Mouse (Mus musculus) embryonic facial prominence, embryonic 13.5 days (tissue): ENCODE measurements around the gene Gm7534. TPM values are rescaled to one million over a fixed set of nuclear protein-coding genes. Genes with fewer than 3 reads are reported as not detected.
"Not testable (repeated sequence)": the region's sequence is repeated elsewhere in the genome, so short reads cannot be mapped to it uniquely, and the experiment has no call there.

Experiments used
- ATAC-seq: fragments of 200-750 bp; cut with Nextera tagmentation; 2 replicates; pipeline ENCODE4 v1.8.0; 2017; ENCODE audit warnings: low read depth; ENCODE audit not compliant: insufficient number of reproducible peaks, insufficient read depth, low FRiP score, low TSS enrichment
- H3K27ac ChIP-seq: fragments of 300-500 bp; sonication (generic); 2 replicates; pipeline ENCODE4 v1.5.1; 2015; ENCODE audit warnings: moderate library complexity, mild to moderate bottlenecking, inconsistent platforms
- H3K27me3 ChIP-seq: fragments of 300-500 bp; sonication (generic); 2 replicates; pipeline ENCODE4 v1.6.1; 2015; ENCODE audit warnings: mild to moderate bottlenecking, inconsistent platforms
- H3K36me3 ChIP-seq: fragments of 300-500 bp; sonication (generic); 2 replicates; pipeline ENCODE4 v1.6.1; 2015; ENCODE audit warnings: mild to moderate bottlenecking, inconsistent platforms
- H3K4me1 ChIP-seq: fragments of 300-500 bp; sonication (generic); 2 replicates; pipeline ENCODE4 v1.6.1; 2015; ENCODE audit warnings: inconsistent platforms
- H3K4me2 ChIP-seq: fragments of 300-500 bp; sonication (generic); 2 replicates; pipeline ENCODE4 v1.6.1; 2015; ENCODE audit warnings: moderate library complexity, mild to moderate bottlenecking, inconsistent platforms
- H3K4me3 ChIP-seq: fragments of 300-500 bp; sonication (generic); 2 replicates; pipeline ENCODE4 v1.5.1; 2015; ENCODE audit warnings: mild to moderate bottlenecking, inconsistent platforms
- H3K9ac ChIP-seq: fragments of 300-500 bp; sonication (generic); 2 replicates; pipeline ENCODE4 v1.6.1; 2015; ENCODE audit warnings: mild to moderate bottlenecking, inconsistent platforms
- H3K9me3 ChIP-seq: fragments of 300-500 bp; sonication (generic); 2 replicates; pipeline ENCODE4 v1.6.1; 2016; ENCODE audit warnings: inconsistent platforms
- WGBS: fragments of 180-500 bp; shearing (Covaris S2); methylation state at CpG from one replicate; pipeline ENCODE4 v1.1.7; 2015; ENCODE audit warnings: mixed read lengths; 5-methylcytosine and 5-hydroxymethylcytosine counted together
- polyA plus RNA-seq: library from polyadenylated mRNA; unstranded; fragments of >200 nt; fragmentation: Nextera tagmentation; extraction: Ambion mirVana; gene quantifications from 2 replicates; pipeline ENCODE4 v1.2.1, GENCODE M21; 2015

Gene Gm7534
- polyA plus RNA-seq, 1 experiment from 2014 or later: not detected

DNA sequence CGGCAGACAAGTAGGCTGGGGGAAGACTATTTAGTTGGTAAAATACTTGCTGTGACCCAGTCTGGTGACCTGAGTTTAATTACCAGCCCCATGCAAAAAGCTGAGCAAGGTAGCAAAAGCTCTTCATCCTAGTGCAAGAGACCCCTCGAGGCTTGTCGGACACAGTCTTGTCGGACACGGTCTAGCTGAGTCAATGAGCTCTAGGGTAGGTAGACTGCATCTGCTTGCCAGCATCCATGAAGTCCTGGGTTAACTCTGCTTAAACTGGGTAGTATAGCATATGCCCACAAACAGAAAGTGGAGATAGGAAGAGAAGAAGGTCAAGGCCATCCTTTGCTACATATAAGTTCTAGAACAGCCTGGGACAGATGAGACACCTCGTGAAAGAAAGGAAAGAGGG is 44.0 kb downstream of the Gm7534 start:
- H3K9me3 ChIP-seq: no peaks in the 10 kb centered on the region
- no peaks in the 10 kb centered on the region for H3K27me3 ChIP-seq
- peaks cover 16% of the 10 kb centered on the region for H3K4me1 ChIP-seq
- H3K4me3 ChIP-seq: no peak overlapping the region
- no peak overlapping the region for H3K9ac ChIP-seq
- no peak overlapping the region for H3K4me2 ChIP-seq
- H3K27ac ChIP-seq: no peak overlapping the region
- peaks cover 20% of the 10 kb centered on the region for H3K36me3 ChIP-seq
- ATAC-seq: no peak
- 58% methylated on average over 6 of the region's 6 CpGs for WGBS

GRCm38 (mm10) chr4:134157558-134157957 is 45.2 kb downstream of the Gm7534 start:
- 74% methylated on average over 2 of the region's 2 CpGs for WGBS

DNA sequence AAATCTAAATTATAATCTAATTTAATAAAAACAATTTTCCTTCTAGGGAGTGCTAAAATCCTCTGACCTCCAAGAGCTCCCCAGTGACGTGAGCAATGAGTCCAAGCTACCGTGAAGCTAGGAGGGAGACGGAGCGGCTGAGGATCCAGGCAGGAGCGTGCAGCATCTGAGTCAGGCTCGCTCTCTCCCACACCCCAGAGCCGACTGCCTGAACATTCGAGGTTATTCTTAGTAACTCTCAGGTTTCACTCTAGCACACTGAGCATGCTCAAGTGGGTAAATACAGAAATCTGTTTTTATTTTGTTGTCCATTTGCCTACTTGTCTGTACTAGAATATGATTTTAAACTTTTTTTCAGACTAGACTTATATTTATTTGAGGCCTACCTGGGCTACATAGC is 46.1 kb downstream of the Gm7534 start:
- peak overlapping the region; percentile 66 for H3K27ac ChIP-seq

More at GRCm38 (mm10) chr4:134157558-134157957, 45.2 kb downstream of the Gm7534 start:
- H3K36me3 ChIP-seq: peaks cover 32% of the 10 kb centered on the region
- no peak overlapping the region for H3K4me3 ChIP-seq
- H3K9me3 ChIP-seq: no peaks in the 10 kb centered on the region
- no peak for ATAC-seq
- no peak overlapping the region; the same call in 1 of the 2 replicates for H3K27ac ChIP-seq
- H3K9ac ChIP-seq: no peak overlapping the region
- no peak overlapping the region for H3K4me2 ChIP-seq
- H3K4me1 ChIP-seq: peaks cover 16% of the 10 kb centered on the region
- no peaks in the 10 kb centered on the region for H3K27me3 ChIP-seq

GRCm38 (mm10) chr4:134155961-134156465 is 46.8 kb downstream of the Gm7534 start:
- Histone ChIP-seq H3K4me3 (no peak overlapping the region), H3K9ac (no peak overlapping the region), H3K4me1 (peaks cover 16% of the 10 kb centered on the region), H3K4me2 (no peak overlapping the region), H3K9me3 (no peaks in the 10 kb centered on the region), H3K27me3 (no peaks in the 10 kb centered on the region), H3K36me3 (peaks cover 47% of the 10 kb centered on the region), H3K27ac (peak overlapping the region; percentile 66)
- WGBS: 82% methylated on average over 10 of the region's 10 CpGs
- no peak for ATAC-seq

More for the DNA sequence above, 46.1 kb downstream of the Gm7534 start:
- H3K4me1 ChIP-seq: peaks cover 16% of the 10 kb centered on the region
- peaks cover 40% of the 10 kb centered on the region for H3K36me3 ChIP-seq
- ATAC-seq: no peak
- peak overlapping the region; percentile 31; the same call in 1 of the 2 replicates for H3K4me2 ChIP-seq
- 8% methylated on average over 8 of the region's 8 CpGs for WGBS
- no peak overlapping the region for H3K4me3 ChIP-seq
- H3K27me3 ChIP-seq: no peaks in the 10 kb centered on the region
- H3K9ac ChIP-seq: no peak overlapping the region
- H3K9me3 ChIP-seq: no peaks in the 10 kb centered on the region

DNA sequence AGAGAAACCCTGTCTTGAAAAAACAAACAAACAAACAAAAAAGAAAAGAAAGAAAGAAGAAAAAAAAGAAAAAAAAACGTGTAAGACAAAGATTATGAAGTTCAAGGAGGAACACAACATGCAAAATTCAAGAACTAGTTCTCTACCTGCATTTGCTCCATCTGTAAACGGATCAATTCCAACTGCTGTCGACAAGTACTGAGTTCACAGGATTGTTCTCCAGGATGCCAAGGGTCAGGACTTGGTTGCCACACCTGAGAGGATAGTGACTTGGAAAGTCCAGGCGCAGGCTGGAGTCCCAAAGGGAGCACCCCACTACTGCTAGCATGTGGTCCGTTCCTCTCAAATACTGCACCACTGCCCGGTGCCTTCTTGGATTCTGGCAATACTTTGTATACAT is 47.3 kb downstream of the Gm7534 start:
- no peaks in the 10 kb centered on the region for H3K27me3 ChIP-seq
- peaks cover 16% of the 10 kb centered on the region for H3K4me1 ChIP-seq
- 90% methylated on average over 6 of the region's 6 CpGs for WGBS
- peaks cover 52% of the 10 kb centered on the region for H3K36me3 ChIP-seq
- H3K4me2 ChIP-seq: no peak overlapping the region
- H3K4me3 ChIP-seq: no peak overlapping the region
- no peaks in the 10 kb centered on the region for H3K9me3 ChIP-seq
- ATAC-seq: no peak
- H3K27ac ChIP-seq: no peak overlapping the region
- H3K9ac ChIP-seq: no peak overlapping the region

DNA sequence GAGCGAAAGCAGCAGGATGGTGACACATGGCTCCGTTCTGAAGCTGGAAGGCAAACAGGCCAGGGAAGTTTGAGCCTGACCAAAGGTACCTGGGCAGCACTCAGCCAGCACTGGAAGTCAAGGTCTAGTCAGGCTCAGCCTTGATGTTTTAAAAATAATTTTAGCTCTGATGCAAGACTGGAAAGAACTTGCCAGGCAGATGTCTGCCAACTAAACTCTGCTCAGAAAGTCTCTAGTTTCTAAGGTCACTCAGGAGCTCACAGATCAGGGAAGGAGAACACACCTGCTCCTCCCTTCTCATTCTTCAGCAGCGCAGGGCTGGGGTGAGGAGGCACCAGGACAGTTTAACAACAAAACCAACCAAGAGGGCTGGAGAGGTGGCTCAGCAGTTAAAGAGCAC is 48.5 kb downstream of the Gm7534 start:
- Histone ChIP-seq H3K4me2 (no peak overlapping the region), H3K9me3 (no peaks in the 10 kb centered on the region), H3K27ac (no peak overlapping the region), H3K36me3 (peaks cover 58% of the 10 kb centered on the region), H3K9ac (no peak overlapping the region), H3K4me1 (peaks cover 16% of the 10 kb centered on the region), H3K27me3 (no peaks in the 10 kb centered on the region), H3K4me3 (no peak overlapping the region)
- no peak for ATAC-seq
- 94% methylated on average over 3 of the region's 3 CpGs for WGBS

- ATAC-seq: no peak
- peaks cover 63% of the 10 kb centered on the region for H3K36me3 ChIP-seq
- 94% methylated on average over 3 of the region's 3 CpGs for WGBS
These were observed 49.1 kb downstream of the Gm7534 start for GRCm38 (mm10) chr4:134153656-134154055.

DNA sequence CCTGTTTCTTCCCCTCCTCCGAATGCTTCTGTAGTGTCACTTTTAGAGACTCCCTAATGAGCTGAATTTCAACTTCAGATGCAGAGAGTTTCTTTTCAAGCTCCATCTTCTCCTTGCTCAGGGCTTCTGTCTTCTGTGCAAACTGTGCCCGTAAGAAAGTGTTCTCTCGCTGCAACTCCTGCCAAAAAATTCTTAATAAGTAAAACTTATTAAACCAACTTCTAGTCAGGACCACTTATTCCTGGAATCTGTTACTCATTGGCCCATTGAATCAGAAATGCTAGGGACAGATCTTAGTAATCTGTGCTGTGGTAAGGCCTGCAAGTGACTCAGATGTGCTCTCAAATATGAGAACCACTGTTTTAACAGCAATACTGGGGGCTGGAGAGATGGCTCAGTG is 50.7 kb downstream of the Gm7534 start:
- Histone ChIP-seq H3K36me3 (peaks cover 78% of the 10 kb centered on the region), H3K4me1 (peaks cover 7% of the 10 kb centered on the region), H3K27me3 (no peaks in the 10 kb centered on the region), H3K9me3 (no peaks in the 10 kb centered on the region), H3K9ac (no peak overlapping the region), H3K4me3 (no peak overlapping the region), H3K27ac (no peak overlapping the region), H3K4me2 (no peak overlapping the region)
- WGBS: 82% methylated on average over 3 of the region's 3 CpGs
- ATAC-seq: no peak

More at GRCm38 (mm10) chr4:134153656-134154055, 49.1 kb downstream of the Gm7534 start:
- H3K9me3 ChIP-seq: no peaks in the 10 kb centered on the region
- H3K4me3 ChIP-seq: no peak overlapping the region
- peaks cover 13% of the 10 kb centered on the region for H3K4me1 ChIP-seq
- no peak overlapping the region for H3K27ac ChIP-seq
- no peaks in the 10 kb centered on the region for H3K27me3 ChIP-seq
- H3K4me2 ChIP-seq: no peak overlapping the region
- H3K9ac ChIP-seq: no peak overlapping the region

DNA sequence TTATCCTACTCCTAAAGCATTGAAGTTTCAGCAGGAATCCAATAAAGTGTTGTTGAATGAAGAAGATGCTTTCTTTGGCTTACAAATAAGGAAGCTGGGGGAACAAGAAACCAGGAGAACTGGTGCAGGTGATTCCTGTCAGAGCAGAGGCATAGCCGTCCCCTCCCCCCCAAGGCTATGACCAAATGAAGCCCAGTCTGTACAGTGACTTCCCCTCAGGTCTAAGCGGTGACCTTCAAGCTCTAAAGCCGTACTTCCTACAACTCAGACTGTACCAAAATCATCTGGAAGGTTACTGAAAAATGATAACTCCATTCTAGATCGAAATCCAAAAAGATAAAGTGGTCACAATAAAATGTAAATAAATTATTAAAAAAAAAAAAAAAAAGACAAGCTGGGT is 53.4 kb downstream of the Gm7534 start:
- H3K4me1 ChIP-seq: no peaks in the 10 kb centered on the region
- H3K27ac ChIP-seq: no peak overlapping the region
- no peak for ATAC-seq
- H3K9me3 ChIP-seq: no peaks in the 10 kb centered on the region
- no peaks in the 10 kb centered on the region for H3K27me3 ChIP-seq
- no peak overlapping the region for H3K4me3 ChIP-seq
- no peak overlapping the region for H3K9ac ChIP-seq
- peaks cover 75% of the 10 kb centered on the region for H3K36me3 ChIP-seq
- 92% methylated on average over 4 of the region's 4 CpGs for WGBS
- no peak overlapping the region for H3K4me2 ChIP-seq

DNA sequence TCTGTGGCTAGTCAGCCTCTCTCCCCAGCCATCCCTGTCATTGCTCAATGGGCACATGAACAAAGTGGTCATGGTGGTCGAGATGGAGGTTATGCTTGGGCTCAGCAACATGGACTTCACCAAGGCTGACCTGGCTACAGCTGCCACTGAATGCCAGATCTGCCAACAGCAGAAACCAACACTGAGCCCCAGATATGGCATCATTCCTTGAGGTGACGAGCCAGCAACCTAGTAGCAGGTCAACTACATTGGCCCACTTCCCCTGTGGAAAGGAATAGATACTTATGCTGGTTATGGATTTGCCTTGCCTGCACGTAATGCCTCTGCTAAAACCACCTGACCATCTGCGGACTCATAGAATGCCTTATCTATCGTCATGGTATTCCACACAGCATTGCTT is 58.5 kb downstream of the Gm7534 start:
- not testable (repeated sequence) for H3K4me1 ChIP-seq, H3K27ac ChIP-seq, H3K4me2 ChIP-seq, ATAC-seq, H3K9ac ChIP-seq, H3K4me3 ChIP-seq, H3K27me3 ChIP-seq, H3K9me3 ChIP-seq
- peaks cover 54% of the 10 kb centered on the region for H3K36me3 ChIP-seq
- 92% methylated on average over 5 of the region's 5 CpGs for WGBS
